Mouse (Mus musculus) embryonic facial prominence, embryonic 15.5 days (tissue): ENCODE measurements around the gene Zc3hc1. TPM values are rescaled to one million over a fixed set of nuclear protein-coding genes. Genes with fewer than 3 reads are reported as not detected.

Source experiments
- ATAC-seq: fragments of 200-750 bp; cut with Nextera tagmentation; 2 replicates; pipeline ENCODE4 v1.8.0; 2017; ENCODE audit warnings: low read depth, moderate TSS enrichment; ENCODE audit not compliant: insufficient number of reproducible peaks, low FRiP score, low TSS enrichment
- H3K27ac ChIP-seq: fragments of 300-500 bp; sonication (generic); replicated peaks from 2 replicates; pipeline ENCODE4 v1.5.1; 2015; ENCODE audit warnings: mild to moderate bottlenecking, inconsistent platforms
- H3K27me3 ChIP-seq: fragments of 300-500 bp; sonication (generic); 2 replicates; pipeline ENCODE4 v1.6.1; 2015; ENCODE audit warnings: inconsistent platforms
- H3K36me3 ChIP-seq: fragments of 300-500 bp; sonication (generic); 2 replicates; pipeline ENCODE4 v1.6.1; 2015; ENCODE audit warnings: mild to moderate bottlenecking, inconsistent platforms
- H3K4me1 ChIP-seq: fragments of 300-500 bp; sonication (generic); 2 replicates; pipeline ENCODE4 v1.6.1; 2015; ENCODE audit warnings: inconsistent platforms
- H3K4me2 ChIP-seq: fragments of 300-500 bp; sonication (generic); replicated peaks from 2 replicates; pipeline ENCODE4 v1.6.1; 2015; ENCODE audit warnings: mild to moderate bottlenecking, inconsistent platforms
- H3K4me3 ChIP-seq: fragments of 300-500 bp; sonication (generic); replicated peaks from 2 replicates; pipeline ENCODE4 v1.5.1; 2015; ENCODE audit warnings: mild to moderate bottlenecking, inconsistent platforms
- H3K9ac ChIP-seq: fragments of 300-500 bp; sonication (generic); 2 replicates; pipeline ENCODE4 v1.6.1; 2015; ENCODE audit warnings: inconsistent platforms
- H3K9me3 ChIP-seq: fragments of 300-500 bp; sonication (generic); replicated peaks from 2 replicates; pipeline ENCODE4 v1.6.1; 2016; ENCODE audit warnings: inconsistent platforms
- WGBS: fragments of 180-500 bp; shearing (Covaris S2); methylation state at CpG from one replicate; pipeline ENCODE4 v1.1.7; 2015; 5-methylcytosine and 5-hydroxymethylcytosine counted together
- polyA plus RNA-seq: library from polyadenylated mRNA; unstranded; fragments of >200 nt; fragmentation: Nextera tagmentation; extraction: Ambion mirVana; gene quantifications from 2 replicates; pipeline ENCODE4 v1.2.1, GENCODE M21; 2015

Gene Zc3hc1
- polyA plus RNA-seq, 1 experiment from 2014 or later, result 49.5 TPM

- WGBS, result 71% methylated on average over 9 of the region's 9 CpGs
These were observed 39.5 kb downstream of the Zc3hc1 start for GRCm38 (mm10) chr6:30351290-30351689.

GRCm38 (mm10) chr6:30347288-30347801 lies 43.5 kb downstream of the Zc3hc1 start:
- ATAC-seq, result no peak
- Histone ChIP-seq H3K27ac (no peak overlapping the region), H3K4me2 (no peak overlapping the region), H3K4me3 (no peak overlapping the region), H3K9me3 (no peaks in the 10 kb centered on the region), H3K36me3 (no peaks in the 10 kb centered on the region), H3K9ac (no peak overlapping the region), H3K27me3 (no peaks in the 10 kb centered on the region), H3K4me1 (no peaks in the 10 kb centered on the region)
- 82% methylated on average over 4 of the region's 4 CpGs for WGBS

More at GRCm38 (mm10) chr6:30351290-30351689, 39.5 kb downstream of the Zc3hc1 start:
- Histone ChIP-seq H3K27ac (no peak overlapping the region), H3K27me3 (no peaks in the 10 kb centered on the region), H3K4me1 (0 out of 2 replicates have a peak, but pooled peaks cover 3% of the 10 kb centered on the region), H3K9me3 (no peaks in the 10 kb centered on the region), H3K4me3 (no peak overlapping the region), H3K9ac (no peak overlapping the region), H3K36me3 (no peaks in the 10 kb centered on the region), H3K4me2 (no peak overlapping the region)
- no peak for ATAC-seq

DNA sequence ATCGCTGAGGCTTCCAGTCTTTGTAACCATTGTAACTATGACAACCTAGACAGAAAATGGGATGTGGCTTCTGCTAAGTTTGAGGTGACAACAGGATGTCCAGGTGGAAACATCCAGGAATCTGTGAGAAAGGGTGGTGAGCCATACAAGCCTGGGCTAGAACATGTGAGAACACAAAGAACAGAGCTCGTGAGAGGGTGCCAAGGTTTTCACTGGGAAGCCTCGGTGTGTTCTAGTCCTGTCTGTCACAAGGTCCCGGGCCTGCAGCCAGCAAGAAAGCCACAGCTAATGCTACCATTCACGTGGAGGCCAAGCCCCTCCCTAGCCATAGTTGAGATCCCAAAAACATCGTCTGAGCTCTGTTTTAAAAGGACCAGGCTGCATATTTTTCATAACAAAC lies 44.1 kb downstream of the Zc3hc1 start:
- 42% methylated on average over 6 of the region's 6 CpGs for WGBS
- no peaks in the 10 kb centered on the region for H3K27me3 ChIP-seq
- no peak overlapping the region for H3K27ac ChIP-seq
- no peak overlapping the region for H3K4me3 ChIP-seq
- no peaks in the 10 kb centered on the region for H3K9me3 ChIP-seq
- no peaks in the 10 kb centered on the region for H3K36me3 ChIP-seq
- no peak overlapping the region for H3K4me2 ChIP-seq
- H3K9ac ChIP-seq, result no peak overlapping the region
- ATAC-seq, result no peak
- no peaks in the 10 kb centered on the region for H3K4me1 ChIP-seq

DNA sequence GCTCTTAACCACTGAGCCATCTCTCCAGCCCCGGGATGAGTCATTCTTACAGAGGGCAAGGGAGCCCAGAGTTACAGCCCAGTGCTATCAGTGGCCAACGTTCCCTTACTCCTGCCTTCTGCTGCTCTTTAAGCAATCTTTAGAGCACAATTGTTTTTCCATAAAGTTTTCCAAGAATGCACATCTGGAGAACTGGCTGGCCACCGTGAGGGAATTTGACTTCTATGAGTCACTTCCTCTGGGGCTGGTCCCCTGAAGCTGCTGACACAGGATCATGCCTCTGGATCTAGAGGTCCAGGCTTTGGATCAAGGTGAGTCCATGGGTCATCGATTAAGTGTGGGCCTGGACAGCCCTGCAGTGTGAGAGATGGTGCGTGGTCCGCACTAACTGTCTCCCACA lies 46.8 kb downstream of the Zc3hc1 start:
- Histone ChIP-seq H3K9me3 (no peaks in the 10 kb centered on the region), H3K4me2 (no peak overlapping the region), H3K36me3 (no peaks in the 10 kb centered on the region), H3K4me1 (no peaks in the 10 kb centered on the region), H3K27me3 (no peaks in the 10 kb centered on the region), H3K9ac (no peak overlapping the region), H3K27ac (peak overlapping the region; percentile 63), H3K4me3 (no peak overlapping the region)
- ATAC-seq, result no peak
- 62% methylated on average over 6 of the region's 6 CpGs for WGBS

- ATAC-seq, result peak; percentile 68; the same call in 1 of the 2 replicates
- H3K36me3 ChIP-seq, result no peaks in the 10 kb centered on the region
- no peaks in the 10 kb centered on the region for H3K9me3 ChIP-seq
- H3K4me3 ChIP-seq, result no peak overlapping the region
- no peaks in the 10 kb centered on the region for H3K27me3 ChIP-seq
- H3K9ac ChIP-seq, result no peak overlapping the region
- WGBS, result 85% methylated on average over 4 of the region's 4 CpGs
- no peak overlapping the region for H3K27ac ChIP-seq
- no peaks in the 10 kb centered on the region for H3K4me1 ChIP-seq
- H3K4me2 ChIP-seq, result no peak overlapping the region
These were observed 50.5 kb downstream of the Zc3hc1 start for GRCm38 (mm10) chr6:30340231-30340873.

- ATAC-seq, result no peak; the same call in 1 of the 2 replicates
- 0 out of 2 replicates have a peak overlapping the region, but pooled peaks have one; percentile 10 for H3K4me3 ChIP-seq
- no peak overlapping the region for H3K9ac ChIP-seq
- H3K9me3 ChIP-seq, result no peaks in the 10 kb centered on the region
- peak overlapping the region; percentile 23; the same call in 1 of the 2 replicates for H3K27ac ChIP-seq
- no peaks in the 10 kb centered on the region for H3K4me1 ChIP-seq
- H3K36me3 ChIP-seq, result no peaks in the 10 kb centered on the region
- H3K4me2 ChIP-seq, result peak overlapping the region; percentile 28; the same call in 1 of the 2 replicates
- H3K27me3 ChIP-seq, result no peaks in the 10 kb centered on the region
- 6% methylated on average over 5 of the region's 5 CpGs for WGBS
These were observed 53.9 kb downstream of the Zc3hc1 start for GRCm38 (mm10) chr6:30336912-30337311.

GRCm38 (mm10) chr6:30332262-30332661 lies 58.6 kb downstream of the Zc3hc1 start:
- no peak overlapping the region for H3K27ac ChIP-seq

GRCm38 (mm10) chr6:30330706-30331105 lies 60.1 kb downstream of the Zc3hc1 start:
- H3K4me3 ChIP-seq, result no peak overlapping the region
- no peaks in the 10 kb centered on the region for H3K9me3 ChIP-seq
- H3K4me1 ChIP-seq, result no peaks in the 10 kb centered on the region
- 78% methylated on average over 5 of the region's 5 CpGs for WGBS
- ATAC-seq, result no peak
- no peak overlapping the region for H3K27ac ChIP-seq
- H3K9ac ChIP-seq, result no peak overlapping the region
- H3K4me2 ChIP-seq, result no peak overlapping the region
- no peaks in the 10 kb centered on the region for H3K27me3 ChIP-seq
- no peaks in the 10 kb centered on the region for H3K36me3 ChIP-seq

More at GRCm38 (mm10) chr6:30332262-30332661, 58.6 kb downstream of the Zc3hc1 start:
- Histone ChIP-seq H3K27me3 (no peaks in the 10 kb centered on the region), H3K4me1 (no peaks in the 10 kb centered on the region), H3K9ac (no peak overlapping the region), H3K4me2 (no peak overlapping the region), H3K9me3 (no peaks in the 10 kb centered on the region), H3K36me3 (no peaks in the 10 kb centered on the region), H3K4me3 (no peak overlapping the region)
- WGBS, result 29% methylated on average over 4 of the region's 4 CpGs
- no peak for ATAC-seq

DNA sequence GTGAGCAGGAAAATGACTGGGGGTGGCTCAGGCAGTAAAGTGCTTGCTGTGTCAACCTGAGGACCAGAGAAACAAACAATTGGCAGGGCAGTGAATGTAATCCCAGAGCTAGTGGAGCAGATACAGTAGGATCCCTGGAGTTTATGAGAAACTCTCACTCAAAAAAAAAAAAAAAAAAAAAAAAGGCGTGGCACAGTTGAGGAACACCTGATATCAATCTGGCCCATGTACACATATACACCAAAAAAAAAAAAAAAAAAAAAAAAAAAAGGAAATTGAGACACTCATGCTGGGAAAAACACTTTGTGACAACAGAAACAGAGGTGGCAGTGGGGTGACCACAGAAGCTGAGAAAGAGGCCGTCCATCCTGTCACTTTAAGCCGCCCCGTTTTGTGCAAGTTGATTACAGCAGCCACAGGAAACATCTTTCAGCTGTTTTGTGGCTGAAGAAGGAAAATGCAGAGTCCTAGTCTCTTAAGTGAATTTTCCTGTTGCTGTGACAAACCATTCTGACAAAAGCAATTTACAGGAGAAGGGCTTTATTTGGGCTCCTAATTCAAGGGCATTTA lies 64.8 kb downstream of the Zc3hc1 start:
- 60% methylated on average over 4 of the region's 4 CpGs for whole genome bisulfite sequencing
- Histone ChIP-seq H3K36me3 (no peaks in the 10 kb centered on the region), H3K27me3 (no peaks in the 10 kb centered on the region), H3K27ac (no peak overlapping the region), H3K4me2 (no peak overlapping the region), H3K9ac (no peak overlapping the region), H3K4me3 (no peak overlapping the region), H3K4me1 (0 out of 2 replicates have a peak, but pooled peaks cover under 1% of the 10 kb centered on the region), H3K9me3 (no peaks in the 10 kb centered on the region)
- no peak for ATAC-seq

DNA sequence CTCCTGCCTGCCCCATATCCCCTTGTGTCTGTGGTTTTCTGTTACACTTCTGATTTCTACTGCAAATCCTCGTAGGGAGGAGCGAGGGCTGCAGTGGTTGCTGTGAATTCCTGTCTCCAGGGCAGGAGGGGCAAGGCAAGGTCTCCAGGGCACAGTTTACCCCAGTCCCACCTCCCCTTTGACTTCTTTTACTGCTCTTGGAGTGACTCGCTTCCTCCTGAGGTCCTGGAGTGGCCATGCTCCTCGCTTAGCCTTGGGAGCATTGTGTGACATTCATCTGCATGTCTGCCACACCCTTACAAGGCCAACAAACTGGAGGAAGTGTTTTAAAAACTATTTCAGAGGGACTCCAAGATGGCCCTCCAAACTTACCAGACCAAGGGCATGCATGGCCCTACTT lies 69.8 kb downstream of the Zc3hc1 start:
- no peak overlapping the region for H3K4me3 ChIP-seq
- no peak overlapping the region for H3K27ac ChIP-seq
- no peaks in the 10 kb centered on the region for H3K9me3 ChIP-seq
- no peak overlapping the region for H3K4me2 ChIP-seq
- 0 out of 2 replicates have a peak, but pooled peaks cover 7% of the 10 kb centered on the region for H3K4me1 ChIP-seq
- no peak for ATAC-seq
- no peaks in the 10 kb centered on the region for H3K36me3 ChIP-seq
- 26% methylated on average over 4 of the region's 4 CpGs for WGBS
- H3K9ac ChIP-seq, result no peak overlapping the region
- H3K27me3 ChIP-seq, result no peaks in the 10 kb centered on the region

DNA sequence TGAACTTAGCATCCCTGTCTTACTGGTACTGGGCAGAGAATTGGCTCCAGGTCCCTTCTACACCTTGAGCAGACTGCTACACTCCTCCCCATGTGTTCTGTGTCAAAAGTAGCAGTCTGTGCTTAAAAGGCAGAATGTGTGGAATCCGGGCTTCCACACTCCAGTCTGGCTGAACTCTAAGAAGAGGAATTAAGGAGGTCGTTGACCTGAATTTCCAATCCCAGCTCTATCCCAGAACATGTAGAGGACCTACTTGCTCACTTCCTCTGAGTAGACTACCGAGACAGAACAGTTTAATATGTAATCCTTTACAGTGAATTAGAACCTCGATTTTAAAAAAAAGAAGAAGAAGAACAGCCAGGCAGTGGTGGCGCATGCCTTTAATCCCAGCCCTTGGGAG lies 71.6 kb downstream of the Zc3hc1 start:
- H3K9me3 ChIP-seq, result no peaks in the 10 kb centered on the region
- 0 out of 2 replicates have a peak, but pooled peaks cover 7% of the 10 kb centered on the region for H3K4me1 ChIP-seq
- no peak overlapping the region for H3K4me2 ChIP-seq
- ATAC-seq, result no peak
- H3K36me3 ChIP-seq, result no peaks in the 10 kb centered on the region
- no peak overlapping the region for H3K27ac ChIP-seq
- WGBS, result 73% methylated on average over 5 of the region's 5 CpGs
- H3K9ac ChIP-seq, result no peak overlapping the region
- H3K27me3 ChIP-seq, result no peaks in the 10 kb centered on the region
- H3K4me3 ChIP-seq, result no peak overlapping the region
